Mouse (Mus musculus): ENCODE measurements around the gene Vmn2r78. TPM values are rescaled to one million over a fixed set of nuclear protein-coding genes. Genes with fewer than 3 reads are reported as not detected.
"Not testable (repeated sequence)": the region's sequence is repeated elsewhere in the genome, so short reads cannot be mapped to it uniquely, and the experiment has no call there.

Gene Vmn2r78
- polyA plus RNA-seq (2014; fragmentation: Nextera tagmentation; extraction: Ambion mirVana), result not detected in 2 replicates

DNA sequence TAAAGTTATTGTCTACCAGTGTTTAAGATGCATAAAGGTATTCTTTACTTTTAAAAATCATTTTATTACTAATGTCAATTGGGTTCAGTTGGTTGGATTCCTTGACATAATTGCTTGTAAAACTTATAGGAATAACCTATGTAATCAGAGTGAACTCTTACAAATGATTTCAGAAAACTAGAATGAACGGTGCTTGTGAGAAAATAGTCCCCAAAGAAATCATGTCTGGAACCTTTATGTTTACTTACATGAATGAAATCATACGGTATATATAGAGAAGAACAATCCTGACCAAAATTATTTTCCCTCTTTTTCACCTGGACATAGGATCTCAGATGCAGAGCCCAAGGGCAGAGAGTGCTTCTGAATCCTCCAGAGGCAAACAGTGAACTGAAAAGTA, at the start of gene Vmn2r78:
Gene Vmn2r78 (plus strand): TSS at position 301 of the 400 bp plus-strand sequence.
- 84% methylated on average over 2 of the region's 2 CpGs for WGBS
- DNase-seq (ENCODE audit: low spot score); H3K9ac ChIP-seq (replicated peaks; ENCODE audit: low read length); H3K4me1 ChIP-seq (ENCODE audit: control insufficient read depth, insufficient read depth, low read length); H3K27ac ChIP-seq (replicated peaks; ENCODE audit: low read depth, low read length); H3K4me3 ChIP-seq (ENCODE audit: low read depth, low read length); H3K36me3 ChIP-seq (replicated peaks; ENCODE audit: control insufficient read depth, insufficient read depth, low read depth, low read length); H3K27me3 ChIP-seq (ENCODE audit: control insufficient read depth, insufficient read depth, low read length); H3K9me3 ChIP-seq (replicated peaks; ENCODE audit: control insufficient read depth, low read length); H3K4me2 ChIP-seq (ENCODE audit: low read depth, low read length); ATAC-seq (replicated peaks; ENCODE audit: insufficient number of reproducible peaks, low FRiP score, low TSS enrichment, low read depth): not testable (repeated sequence)

DNA sequence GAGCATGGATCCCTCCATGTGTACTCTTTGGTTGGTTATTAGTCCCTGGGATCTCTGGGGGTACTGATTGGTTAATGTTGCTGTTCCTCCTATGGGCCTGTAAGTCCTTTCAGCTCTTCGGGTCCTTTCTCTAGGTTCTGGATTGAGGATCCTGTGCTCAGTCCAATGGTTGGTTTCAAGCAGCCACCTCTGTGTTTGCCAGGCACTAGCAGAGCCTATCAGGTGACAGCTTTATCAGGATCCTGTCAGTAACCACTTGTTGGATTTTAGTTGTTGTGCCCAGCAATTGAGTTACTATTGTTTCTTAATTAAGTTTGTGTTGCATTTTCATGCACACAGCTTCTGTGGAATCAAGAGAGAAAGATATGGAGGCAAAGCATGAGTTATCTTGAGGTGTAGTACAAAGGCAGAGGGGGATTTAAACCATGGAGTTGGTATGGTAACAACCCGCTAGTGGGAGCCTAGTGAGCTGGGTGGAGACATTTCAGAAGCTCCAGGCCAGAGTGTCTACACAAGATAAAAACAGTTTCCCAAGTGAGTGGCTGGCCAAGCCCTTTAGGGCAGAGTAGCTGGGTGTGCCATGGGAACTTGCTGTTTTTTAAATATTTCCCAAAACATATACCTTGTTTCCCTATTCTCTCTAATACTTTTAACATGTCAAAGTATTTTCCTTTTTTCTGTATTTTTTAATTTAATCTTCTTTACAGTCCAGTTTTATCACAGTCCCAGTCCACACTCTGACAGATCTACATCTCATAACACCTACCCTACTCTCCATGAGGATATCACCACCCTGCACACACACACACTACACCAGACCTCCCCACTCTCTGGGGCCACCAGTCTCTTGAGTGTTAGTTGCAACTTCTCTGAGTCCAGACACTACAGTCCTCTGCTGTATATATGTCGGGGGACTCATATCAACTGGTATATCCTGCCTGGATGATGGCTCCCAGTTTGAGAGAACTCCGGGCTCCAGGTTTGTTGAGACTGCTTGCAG, 25.1 kb upstream of the Vmn2r78 start:
- Histone ChIP-seq H3K9me3 (replicated peaks; ENCODE audit: control insufficient read depth, low read length) (no peaks in the 10 kb centered on the region), H3K27ac (replicated peaks; ENCODE audit: low read depth, low read length) (no peak overlapping the region), H3K27me3 (ENCODE audit: control insufficient read depth, insufficient read depth, low read length) (no peaks in the 10 kb centered on the region), H3K4me3 (ENCODE audit: low read depth, low read length) (no peak overlapping the region), H3K4me2 (ENCODE audit: low read depth, low read length) (no peak overlapping the region), H3K9ac (replicated peaks; ENCODE audit: low read length) (no peak overlapping the region), H3K36me3 (replicated peaks; ENCODE audit: control insufficient read depth, insufficient read depth, low read depth, low read length) (no peaks in the 10 kb centered on the region), H3K4me1 (ENCODE audit: control insufficient read depth, insufficient read depth, low read length) (no peaks in the 10 kb centered on the region)
- DNase-seq (ENCODE audit: low spot score) (no peak), ATAC-seq (replicated peaks; ENCODE audit: insufficient number of reproducible peaks, low FRiP score, low TSS enrichment, low read depth) (no peak)
- WGBS, result 83% methylated on average over 4 of the region's 4 CpGs

DNA sequence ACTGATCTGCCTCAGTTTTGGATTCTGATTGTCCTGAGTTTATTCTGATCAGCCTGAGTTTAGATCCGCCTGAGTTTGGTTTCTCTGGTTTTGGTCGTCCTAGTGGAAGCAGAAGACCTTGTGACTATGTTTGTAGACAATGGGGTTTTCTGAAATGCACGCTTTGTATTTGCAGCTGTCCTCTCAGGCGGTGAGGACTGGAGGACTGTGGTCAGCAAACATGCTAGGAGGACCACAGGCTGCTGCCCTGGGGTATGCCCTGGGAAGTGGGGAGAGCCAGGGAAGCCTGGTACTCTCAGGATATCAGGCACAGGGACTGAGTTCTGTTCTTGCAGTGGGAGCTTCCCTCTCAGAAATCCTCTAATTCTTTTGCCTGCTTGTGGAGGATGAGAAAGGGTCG, 22.4 kb downstream of the Vmn2r78 start:
- H3K4me1 ChIP-seq (ENCODE audit: control insufficient read depth, insufficient read depth, low read length), result no peaks in the 10 kb centered on the region
- H3K27ac ChIP-seq (replicated peaks; ENCODE audit: low read depth, low read length), result no peak overlapping the region
- H3K36me3 ChIP-seq (replicated peaks; ENCODE audit: control insufficient read depth, insufficient read depth, low read depth, low read length), result no peaks in the 10 kb centered on the region
- DNase-seq (ENCODE audit: low spot score) (no peak), ATAC-seq (replicated peaks; ENCODE audit: insufficient number of reproducible peaks, low FRiP score, low TSS enrichment, low read depth) (no peak)
- no peak overlapping the region for H3K9ac ChIP-seq (replicated peaks; ENCODE audit: low read length)
- H3K27me3 ChIP-seq (ENCODE audit: control insufficient read depth, insufficient read depth, low read length), result no peaks in the 10 kb centered on the region
- no peak overlapping the region for H3K4me2 ChIP-seq (ENCODE audit: low read depth, low read length)
- H3K4me3 ChIP-seq (ENCODE audit: low read depth, low read length), result no peak overlapping the region
- no peaks in the 10 kb centered on the region for H3K9me3 ChIP-seq (replicated peaks; ENCODE audit: control insufficient read depth, low read length)
- WGBS, result 82% methylated on average over 5 of the region's 5 CpGs

DNA sequence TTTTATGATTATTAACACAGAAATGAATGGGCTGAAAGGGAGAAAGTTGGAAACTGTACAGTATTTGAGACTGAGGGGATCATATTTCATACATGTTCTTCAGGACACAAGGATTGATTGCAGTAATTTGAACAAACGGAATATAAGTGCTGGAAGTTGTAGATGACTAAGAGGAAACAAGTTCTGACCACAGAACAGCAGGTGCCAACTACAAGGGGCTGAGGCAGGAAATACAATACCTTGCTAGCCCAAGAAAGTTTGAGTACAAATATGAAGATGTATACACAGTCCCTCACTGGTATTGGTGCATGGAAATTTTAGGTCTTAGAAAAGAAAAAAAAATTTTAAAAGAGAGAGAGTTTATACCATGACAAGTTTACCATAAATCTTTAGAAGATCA, 79.8 kb downstream of the Vmn2r78 start:
- Histone ChIP-seq H3K4me2 (ENCODE audit: low read depth, low read length) (no peak overlapping the region), H3K27me3 (ENCODE audit: control insufficient read depth, insufficient read depth, low read length) (no peaks in the 10 kb centered on the region), H3K36me3 (replicated peaks; ENCODE audit: control insufficient read depth, insufficient read depth, low read depth, low read length) (no peaks in the 10 kb centered on the region), H3K27ac (replicated peaks; ENCODE audit: low read depth, low read length) (no peak overlapping the region), H3K4me1 (ENCODE audit: control insufficient read depth, insufficient read depth, low read length) (no peaks in the 10 kb centered on the region), H3K9me3 (replicated peaks; ENCODE audit: control insufficient read depth, low read length) (no peaks in the 10 kb centered on the region), H3K9ac (replicated peaks; ENCODE audit: low read length) (no peak overlapping the region), H3K4me3 (ENCODE audit: low read depth, low read length) (no peak overlapping the region)
- ATAC-seq (replicated peaks; ENCODE audit: insufficient number of reproducible peaks, low FRiP score, low TSS enrichment, low read depth), result no peak
- no peak for DNase-seq (ENCODE audit: low spot score)
- WGBS, result 75% methylated on average over 1 of the region's 1 CpGs

- WGBS, result 87% methylated on average over 1 of the region's 1 CpGs
- ATAC-seq (replicated peaks; ENCODE audit: insufficient number of reproducible peaks, low FRiP score, low TSS enrichment, low read depth), result not testable (repeated sequence)
Observed at GRCm38 (mm10) chr7:86995815-86996214, 80.9 kb downstream of the Vmn2r78 start, which contains the start of gene Vmn2r79. Gene Vmn2r79, plus strand, starts transcription at chr7:86996115.

More at GRCm38 (mm10) chr7:86995815-86996214, 80.9 kb downstream of the Vmn2r78 start, which contains the start of gene Vmn2r79:
- not testable (repeated sequence) for H3K4me1 ChIP-seq (ENCODE audit: control insufficient read depth, insufficient read depth, low read length); H3K36me3 ChIP-seq (replicated peaks; ENCODE audit: control insufficient read depth, insufficient read depth, low read depth, low read length); H3K9ac ChIP-seq (replicated peaks; ENCODE audit: low read length); H3K27ac ChIP-seq (replicated peaks; ENCODE audit: low read depth, low read length); H3K9me3 ChIP-seq (replicated peaks; ENCODE audit: control insufficient read depth, low read length); H3K4me2 ChIP-seq (ENCODE audit: low read depth, low read length); DNase-seq (ENCODE audit: low spot score); H3K27me3 ChIP-seq (ENCODE audit: control insufficient read depth, insufficient read depth, low read length); H3K4me3 ChIP-seq (ENCODE audit: low read depth, low read length)

Other genes starting within 250 kb of the Vmn2r78 start
- gene Olfr292, start 226.8 kb upstream of the Vmn2r78 start, polyA plus RNA-seq (2014; fragmentation: Nextera tagmentation; extraction: Ambion mirVana), result not detected in 2 replicates
- gene Folh1, start 139.2 kb upstream of the Vmn2r78 start, polyA plus RNA-seq (2014; fragmentation: Nextera tagmentation; extraction: Ambion mirVana), result 0.24 and 0.63 TPM in 2 replicates
- gene Vmn2r77, start 120.1 kb upstream of the Vmn2r78 start, polyA plus RNA-seq (2014; fragmentation: Nextera tagmentation; extraction: Ambion mirVana), result not detected in 2 replicates
- not detected in 2 replicates for gene Vmn2r79, start 81.0 kb downstream of the Vmn2r78 start, polyA plus RNA-seq (2014; fragmentation: Nextera tagmentation; extraction: Ambion mirVana)